Comparison of ENCODE assay signal across 10 mouse cellular contexts in the genomic region with DNA sequence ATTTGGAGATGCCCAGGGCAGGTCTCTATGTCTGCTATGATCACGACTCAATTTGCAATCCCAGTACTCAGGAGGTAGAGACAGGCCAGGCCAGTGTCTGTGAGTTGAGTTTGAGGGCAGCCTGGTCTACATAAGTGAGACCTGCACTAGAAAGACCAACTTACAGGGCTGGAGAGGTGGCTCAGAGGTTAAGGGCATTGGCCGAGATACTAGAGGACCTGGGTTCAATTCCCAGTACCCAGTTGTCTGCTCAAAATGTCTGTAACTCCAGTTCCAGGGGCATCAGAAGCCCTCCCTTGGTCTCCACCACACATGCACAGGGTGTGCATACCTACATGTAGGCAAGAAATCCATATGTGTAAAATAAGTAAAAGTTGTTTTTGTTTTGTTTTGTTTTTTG. TPM values are rescaled to one million over a fixed set of nuclear protein-coding genes. Genes with fewer than 3 reads are reported as not detected.
DNase-seq lines count a peak whose midpoint lies in the region; ATAC-seq and TF ChIP-seq lines count a peak whose summit lies in the region.
"Had no signal": no experiment of that assay in that cellular context is flagged by ENCODE, and none has a peak within 500 bp of the region (broad histone marks: within the 10 kb centered on the region; RNA-seq: fewer than 3 reads in every experiment).

No protein-coding gene starts in this region.

- WGBS in heart, embryonic 10.5 days, result 78% methylated on average over 2 of the region's 2 CpGs
- WGBS in lung, embryonic 15.5 days, result 62% methylated on average over 2 of the region's 2 CpGs
- 84% methylated on average over 2 of the region's 2 CpGs for WGBS in heart, postnatal 0 days
- WGBS in olfactory bulb, adult 2 months, result 85% methylated on average over 2 of the region's 2 CpGs
- WGBS in forebrain, embryonic 11.5 days, result 81% methylated on average over 2 of the region's 2 CpGs
- WGBS in forebrain, postnatal 0 days, result 83% methylated on average over 2 of the region's 2 CpGs

- TF ChIP-seq CTCF in heart, postnatal 0 days (IDR thresholded peaks at IDR 0.05; ENCODE audit: low read depth), result no peak
- no peak for TF ChIP-seq CTCF in olfactory bulb, adult 2 months (IDR thresholded peaks at IDR 0.05; ENCODE audit: insufficient read depth, low read depth, low read length)
- TF ChIP-seq CTCF in forebrain, postnatal 0 days (IDR thresholded peaks at IDR 0.05; ENCODE audit: low read depth), result no peak

- no peaks in the 10 kb centered on the region for H3K27me3 ChIP-seq in heart, embryonic 10.5 days (ENCODE audit: insufficient read depth, poor library complexity, severe bottlenecking)
- H3K27me3 ChIP-seq in lung, embryonic 15.5 days, result no peaks in the 10 kb centered on the region
- no peaks in the 10 kb centered on the region for H3K27me3 ChIP-seq in heart, postnatal 0 days (ENCODE audit: control insufficient read depth, insufficient read depth, low read length)
- no peaks in the 10 kb centered on the region for H3K27me3 ChIP-seq in forebrain, embryonic 11.5 days (ENCODE audit: control insufficient read depth, insufficient read depth, low read length)
- no peaks in the 10 kb centered on the region for H3K27me3 ChIP-seq in forebrain, postnatal 0 days (ENCODE audit: insufficient read depth, low read length)

- peak overlapping the region; percentile 57 for H3K4me2 ChIP-seq in lung, embryonic 15.5 days
- H3K4me2 ChIP-seq in heart, postnatal 0 days (ENCODE audit: low read depth, low read length), result peak overlapping the region; percentile 61; the same call in 1 of the 2 replicates
- H3K4me2 ChIP-seq in forebrain, embryonic 11.5 days (ENCODE audit: low read depth, low read length, severe bottlenecking), result no peak overlapping the region
- H3K4me2 ChIP-seq in forebrain, postnatal 0 days (ENCODE audit: low read depth), result no peak overlapping the region
- H3K4me2 ChIP-seq: forebrain, embryonic 13.5 days had no signal

- H3K36me3 ChIP-seq in heart, embryonic 10.5 days, result no peaks in the 10 kb centered on the region
- H3K36me3 ChIP-seq in lung, embryonic 15.5 days, result no peaks in the 10 kb centered on the region
- no peaks in the 10 kb centered on the region for H3K36me3 ChIP-seq in heart, postnatal 0 days (replicated peaks; ENCODE audit: control insufficient read depth, insufficient read depth, low read length)
- no peaks in the 10 kb centered on the region for H3K36me3 ChIP-seq in forebrain, embryonic 11.5 days (ENCODE audit: control insufficient read depth, insufficient read depth, low read length)
- H3K36me3 ChIP-seq in forebrain, postnatal 0 days (ENCODE audit: insufficient read depth), result no peaks in the 10 kb centered on the region

- H3K4me1 ChIP-seq in heart, embryonic 10.5 days, result peaks cover 45% of the 10 kb centered on the region
- H3K4me1 ChIP-seq in lung, embryonic 15.5 days, result peaks cover 48% of the 10 kb centered on the region
- H3K4me1 ChIP-seq in heart, postnatal 0 days (ENCODE audit: control insufficient read depth, insufficient read depth), result peaks cover 28% of the 10 kb centered on the region
- H3K4me1 ChIP-seq in olfactory bulb, adult 2 months (ENCODE audit: control insufficient read depth, insufficient read depth, low read length), result peaks cover 24% of the 10 kb centered on the region
- peaks cover 13% of the 10 kb centered on the region for H3K4me1 ChIP-seq in forebrain, embryonic 11.5 days (replicated peaks; ENCODE audit: control insufficient read depth, insufficient read depth, low read length)
- 0 out of 2 replicates have a peak, but pooled peaks cover 5% of the 10 kb centered on the region for H3K4me1 ChIP-seq in forebrain, postnatal 0 days (ENCODE audit: insufficient read depth)

- DNase-seq in heart, embryonic 10.5 days (ENCODE audit: low spot score), result no peak
- DNase-seq in heart, adult 9 months (ENCODE audit: low spot score in 2 of 2), result no peak
- DNase-seq in lung, postnatal 25 days (ENCODE audit: low spot score), result no peak
- no peak for DNase-seq in heart, postnatal 0 days (ENCODE audit: low spot score)
- no peak for DNase-seq in forebrain, embryonic 11.5 days (ENCODE audit: low spot score)
- DNase-seq in forebrain, postnatal 0 days, result no peak

- no peak overlapping the region for H3K4me3 ChIP-seq in heart, embryonic 10.5 days
- no peak overlapping the region for H3K4me3 ChIP-seq in lung, embryonic 15.5 days
- peak overlapping the region; percentile 35; the same call in 1 of the 2 replicates for H3K4me3 ChIP-seq in heart, postnatal 0 days (ENCODE audit: low read depth, low read length)
- no peak overlapping the region for H3K4me3 ChIP-seq in olfactory bulb, adult 2 months (ENCODE audit: insufficient read depth, low read depth, low read length)
- H3K4me3 ChIP-seq in forebrain, embryonic 11.5 days (ENCODE audit: low read depth, low read length), result no peak overlapping the region
- no peak overlapping the region for H3K4me3 ChIP-seq in forebrain, postnatal 0 days (ENCODE audit: low read depth, low read length)
- H3K4me3 ChIP-seq: forebrain, embryonic 13.5 days had no signal

- no peaks in the 10 kb centered on the region for H3K9me3 ChIP-seq in heart, embryonic 10.5 days
- no peaks in the 10 kb centered on the region for H3K9me3 ChIP-seq in lung, embryonic 15.5 days
- no peaks in the 10 kb centered on the region for H3K9me3 ChIP-seq in heart, postnatal 0 days (replicated peaks; ENCODE audit: control insufficient read depth, low read length)
- H3K9me3 ChIP-seq in forebrain, embryonic 11.5 days (ENCODE audit: control insufficient read depth, low read length), result no peaks in the 10 kb centered on the region
- no peaks in the 10 kb centered on the region for H3K9me3 ChIP-seq in forebrain, postnatal 0 days (ENCODE audit: low read length)
- H3K9me3 ChIP-seq: forebrain, embryonic 13.5 days had no signal

- H3K27ac ChIP-seq in heart, embryonic 10.5 days, result peak overlapping the region; percentile 64
- peak overlapping the region; percentile 94 for H3K27ac ChIP-seq in lung, embryonic 15.5 days
- H3K27ac ChIP-seq in heart, postnatal 0 days (ENCODE audit: low read depth), result peak overlapping the region; percentile 96
- peak overlapping the region; percentile 80 for H3K27ac ChIP-seq in olfactory bulb, adult 2 months (ENCODE audit: insufficient read depth, low read depth, low read length)
- no peak overlapping the region for H3K27ac ChIP-seq in forebrain, embryonic 11.5 days (ENCODE audit: low read depth, low read length)
- H3K27ac ChIP-seq in forebrain, postnatal 0 days (ENCODE audit: low read depth, low read length), result no peak overlapping the region
- H3K27ac ChIP-seq: forebrain, embryonic 13.5 days; hindbrain, embryonic 14.5 days had no signal

- TF ChIP-seq POLR2A in olfactory bulb, adult 2 months (IDR thresholded peaks at IDR 0.05; ENCODE audit: insufficient read depth, low read depth, low read length), result no peak

- no peak for TF ChIP-seq EP300 in heart, postnatal 0 days (IDR thresholded peaks at IDR 0.05; ENCODE audit: low read depth)

- no peak overlapping the region for H3K9ac ChIP-seq in lung, embryonic 15.5 days
- H3K9ac ChIP-seq in heart, postnatal 0 days (replicated peaks; ENCODE audit: low read depth, low read length), result no peak overlapping the region
- no peak overlapping the region for H3K9ac ChIP-seq in forebrain, embryonic 11.5 days (ENCODE audit: low read length)
- H3K9ac ChIP-seq in forebrain, postnatal 0 days, result no peak overlapping the region
- H3K9ac ChIP-seq: forebrain, embryonic 13.5 days; hindbrain, embryonic 14.5 days had no signal

- no peak for ATAC-seq in lung, embryonic 15.5 days (ENCODE audit: borderline replicate concordance, extremely low read depth, low FRiP score, low TSS enrichment)
- no peak for ATAC-seq in heart, postnatal 0 days (ENCODE audit: insufficient read depth, low read depth)
- no peak for ATAC-seq in forebrain, embryonic 11.5 days (replicated peaks; ENCODE audit: low FRiP score)
- no peak for ATAC-seq in forebrain, postnatal 0 days
- ATAC-seq: forebrain, embryonic 13.5 days had no signal

RNA-seq across cellular contexts. Expression of gene Ccnd3, which starts 2.7 kb away (rescaled TPM):
- polyA plus RNA-seq in heart, embryonic 10.5 days (2016; fragmentation: Nextera tagmentation; extraction: Ambion mirVana), result 552 and 644 TPM in 2 replicates
- 286 and 294 TPM in 2 replicates for polyA plus RNA-seq in lung, embryonic 15.5 days (2015; fragmentation: Nextera tagmentation; extraction: Ambion mirVana)
- total RNA-seq in heart, postnatal 0 days (2014; rRNA removed; ENCODE audit: low replicate concordance), result 231 and 248 TPM in 2 replicates
- polyA plus RNA-seq in heart, postnatal 0 days (2015; fragmentation: Nextera tagmentation; extraction: Ambion mirVana), result 180 and 187 TPM in 2 replicates
- polyA plus RNA-seq in olfactory bulb, adult 2 months (2012; ENCODE audit: insufficient read depth, insufficient read length, low replicate concordance, missing spikeins), result 292 and 423 TPM in 2 replicates
- 253 and 286 TPM in 2 replicates for polyA plus RNA-seq in forebrain, embryonic 11.5 days (2014; fragmentation: Nextera tagmentation; extraction: Ambion mirVana)
- total RNA-seq in forebrain, postnatal 0 days (2014; rRNA removed), result 26.3 and 42.6 TPM in 2 replicates
- polyA plus RNA-seq in forebrain, postnatal 0 days (2015; fragmentation: Nextera tagmentation; extraction: Ambion mirVana), result 54.0 and 59.6 TPM in 2 replicates

RNA-seq across cellular contexts. Expression of gene Taf8, which starts 5.4 kb away (rescaled TPM):
- polyA plus RNA-seq in heart, embryonic 10.5 days (2016; fragmentation: Nextera tagmentation; extraction: Ambion mirVana), result 23.0 and 28.5 TPM in 2 replicates
- 25.6 and 32.3 TPM in 2 replicates for polyA plus RNA-seq in lung, embryonic 15.5 days (2015; fragmentation: Nextera tagmentation; extraction: Ambion mirVana)
- total RNA-seq in heart, postnatal 0 days (2014; rRNA removed; ENCODE audit: low replicate concordance), result 14.7 and 26.4 TPM in 2 replicates
- polyA plus RNA-seq in heart, postnatal 0 days (2015; fragmentation: Nextera tagmentation; extraction: Ambion mirVana), result 11.5 and 11.9 TPM in 2 replicates
- polyA plus RNA-seq in olfactory bulb, adult 2 months (2012; ENCODE audit: insufficient read depth, insufficient read length, low replicate concordance, missing spikeins), result not detected in 2 replicates
- polyA plus RNA-seq in forebrain, embryonic 11.5 days (2014; fragmentation: Nextera tagmentation; extraction: Ambion mirVana), result 29.6 and 32.2 TPM in 2 replicates
- 17.4 and 17.9 TPM in 2 replicates for total RNA-seq in forebrain, postnatal 0 days (2014; rRNA removed)
- 8.8 and 10.8 TPM in 2 replicates for polyA plus RNA-seq in forebrain, postnatal 0 days (2015; fragmentation: Nextera tagmentation; extraction: Ambion mirVana)

Comparison
In these comparisons a context has a peak if more than half of its experiments do, and no peak if none do; other contexts are left out.
1. H3K27ac ChIP-seq: peak in heart, embryonic 10.5 days (single experiment), lung, embryonic 15.5 days (single experiment), heart, postnatal 0 days (single experiment) and olfactory bulb, adult 2 months (single experiment); none in forebrain, embryonic 11.5 days (single experiment) and forebrain, postnatal 0 days (single experiment).
2. H3K4me2 ChIP-seq: peak in lung, embryonic 15.5 days (single experiment) and heart, postnatal 0 days (single experiment); none in forebrain, embryonic 11.5 days (single experiment) and forebrain, postnatal 0 days (single experiment).